Mouse (Mus musculus): ENCODE measurements around the gene Ptprd.

The Ptprd gene

GRCm38 (mm10) chr4:76656734-76657133 lies 1555.0 kb downstream of the Ptprd start:
- no peak for DNase-seq (ENCODE audit: low read depth, low spot score)

- no peak for DNase-seq (ENCODE audit: low read depth, low spot score)
These were observed 1558.8 kb downstream of the Ptprd start for GRCm38 (mm10) chr4:76652971-76653370.

- DNase-seq (ENCODE audit: low read depth, low spot score) = no peak
These were observed 1590.0 kb downstream of the Ptprd start for GRCm38 (mm10) chr4:76621740-76622139.

- DNase-seq (ENCODE audit: low read depth, low spot score) = no peak
These were observed 1595.1 kb downstream of the Ptprd start for GRCm38 (mm10) chr4:76616614-76617013.

- DNase-seq (ENCODE audit: low read depth, low spot score) = no peak
These were observed 1603.5 kb downstream of the Ptprd start for GRCm38 (mm10) chr4:76608246-76608645.

GRCm38 (mm10) chr4:76606808-76607207 lies 1605.0 kb downstream of the Ptprd start:
- no peak for DNase-seq (ENCODE audit: low read depth, low spot score)

GRCm38 (mm10) chr4:76590722-76591121 lies 1621.0 kb downstream of the Ptprd start:
- no peak for DNase-seq (ENCODE audit: low read depth, low spot score)

- DNase-seq (ENCODE audit: low read depth, low spot score) = no peak
These were observed 1628.7 kb downstream of the Ptprd start for GRCm38 (mm10) chr4:76583025-76583424.

GRCm38 (mm10) chr4:76566006-76566405 lies 1645.8 kb downstream of the Ptprd start:
- no peak for DNase-seq (ENCODE audit: low read depth, low spot score)

GRCm38 (mm10) chr4:76541769-76542168 lies 1670.0 kb downstream of the Ptprd start:
- DNase-seq (ENCODE audit: low read depth, low spot score) = no peak

GRCm38 (mm10) chr4:76532926-76533325 lies 1678.8 kb downstream of the Ptprd start:
- no peak for DNase-seq (ENCODE audit: low read depth, low spot score)

GRCm38 (mm10) chr4:76525281-76525680 lies 1686.5 kb downstream of the Ptprd start:
- no peak for DNase-seq (ENCODE audit: low read depth, low spot score)

GRCm38 (mm10) chr4:76503279-76503601 lies 1708.5 kb downstream of the Ptprd start:
- DNase-seq (ENCODE audit: low read depth, low spot score) = no peak

GRCm38 (mm10) chr4:76502575-76503278 lies 1709.0 kb downstream of the Ptprd start:
- no peak for DNase-seq (ENCODE audit: low read depth, low spot score)

- DNase-seq (ENCODE audit: low read depth, low spot score) = no peak
These were observed 1725.9 kb downstream of the Ptprd start for GRCm38 (mm10) chr4:76485848-76486247.

- DNase-seq (ENCODE audit: low read depth, low spot score) = no peak
These were observed 1743.2 kb downstream of the Ptprd start for GRCm38 (mm10) chr4:76468366-76469100.

- DNase-seq (ENCODE audit: low read depth, low spot score) = no peak
These were observed 1747.1 kb downstream of the Ptprd start for GRCm38 (mm10) chr4:76464682-76465081.

GRCm38 (mm10) chr4:76461336-76461735 lies 1750.4 kb downstream of the Ptprd start:
- no peak for DNase-seq (ENCODE audit: low read depth, low spot score)

GRCm38 (mm10) chr4:76460556-76460955 lies 1751.2 kb downstream of the Ptprd start:
- no peak for DNase-seq (ENCODE audit: low read depth, low spot score)

- no peak for DNase-seq (ENCODE audit: low read depth, low spot score)
These were observed 1752.1 kb downstream of the Ptprd start for GRCm38 (mm10) chr4:76459621-76460020.

GRCm38 (mm10) chr4:76452286-76452685 lies 1759.5 kb downstream of the Ptprd start:
- DNase-seq (ENCODE audit: low read depth, low spot score) = no peak

GRCm38 (mm10) chr4:76451019-76451552 lies 1760.7 kb downstream of the Ptprd start:
- no peak for DNase-seq (ENCODE audit: low read depth, low spot score)

All from retina, postnatal 7 days (tissue).